Mouse (Mus musculus) left cerebral cortex, postnatal 14 days (tissue): Measurements from ENCODE around the gene AC161166.1. TPM values are rescaled to one million over a fixed set of nuclear protein-coding genes. Genes with fewer than 3 reads are reported as not detected.
"Not testable (repeated sequence)": the region's sequence is repeated elsewhere in the genome, so short reads cannot be mapped to it uniquely, and the experiment has no call there.

ENCODE experiments used
- DNase-seq, 2 experiments: peaks; one replicate each; pipeline ENCODE4 v3.0.0; 2021 to 2022; ENCODE audit warnings: low spot score in 2 of 2, mixed read lengths in 1 of 2
- intact Hi-C: fragments of 180-260 bp; cut with DNase I; formaldehyde crosslinking; loops from one replicate; pipeline ENCODE4 v1.15.1; 2025
- total RNA-seq, 2 experiments: library from RNA; stranded (reverse); gene quantifications; 2 replicates each; pipeline ENCODE4 v1.2.3; 2021

AC161166.1 gene
- total RNA-seq, 2 experiments from 2014 or later: not detected

DNA sequence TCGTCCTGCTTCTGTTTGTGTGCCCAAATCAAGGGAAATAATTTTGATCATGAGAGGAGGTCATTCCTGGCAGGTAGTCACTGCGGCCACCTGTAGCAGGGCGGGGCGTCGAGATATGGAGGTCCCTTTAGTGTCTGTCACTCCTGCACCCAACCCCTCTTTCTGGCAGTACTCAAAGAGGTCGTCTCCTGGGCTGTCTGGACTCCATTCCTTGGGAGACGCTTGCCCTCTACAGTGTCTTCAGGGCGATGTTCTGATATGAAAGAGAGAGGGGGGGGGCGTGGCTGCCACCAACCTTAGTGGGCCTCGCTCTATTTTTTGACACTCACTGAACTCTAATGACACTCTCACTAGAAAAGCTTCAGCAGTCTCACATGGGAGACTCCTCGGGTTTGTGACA, 17.3 kb upstream of the AC161166.1 start:
- no peak for DNase-seq
- intact Hi-C loops: no loop called here

DNA sequence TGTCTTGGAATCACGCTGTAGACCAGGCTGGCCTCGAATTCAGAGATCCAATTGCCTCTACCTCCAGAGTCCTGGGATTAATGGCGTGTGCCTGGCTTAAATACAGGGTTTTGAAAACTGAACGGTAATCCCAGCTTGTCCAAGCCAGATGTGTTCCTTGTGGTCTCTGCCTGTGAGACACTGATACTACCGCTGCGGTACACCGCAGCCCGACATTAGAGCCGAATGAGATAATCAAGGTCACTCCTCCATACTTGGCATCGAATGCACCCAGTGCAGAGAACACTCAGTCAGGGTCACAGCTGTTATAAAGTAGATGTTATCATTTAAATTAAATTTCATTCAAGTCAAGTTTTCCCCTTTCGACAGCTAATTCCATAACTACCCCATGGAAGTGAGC, 16.6 kb upstream of the AC161166.1 start:
- no peak for DNase-seq
- intact Hi-C loops: no loop called here

DNA sequence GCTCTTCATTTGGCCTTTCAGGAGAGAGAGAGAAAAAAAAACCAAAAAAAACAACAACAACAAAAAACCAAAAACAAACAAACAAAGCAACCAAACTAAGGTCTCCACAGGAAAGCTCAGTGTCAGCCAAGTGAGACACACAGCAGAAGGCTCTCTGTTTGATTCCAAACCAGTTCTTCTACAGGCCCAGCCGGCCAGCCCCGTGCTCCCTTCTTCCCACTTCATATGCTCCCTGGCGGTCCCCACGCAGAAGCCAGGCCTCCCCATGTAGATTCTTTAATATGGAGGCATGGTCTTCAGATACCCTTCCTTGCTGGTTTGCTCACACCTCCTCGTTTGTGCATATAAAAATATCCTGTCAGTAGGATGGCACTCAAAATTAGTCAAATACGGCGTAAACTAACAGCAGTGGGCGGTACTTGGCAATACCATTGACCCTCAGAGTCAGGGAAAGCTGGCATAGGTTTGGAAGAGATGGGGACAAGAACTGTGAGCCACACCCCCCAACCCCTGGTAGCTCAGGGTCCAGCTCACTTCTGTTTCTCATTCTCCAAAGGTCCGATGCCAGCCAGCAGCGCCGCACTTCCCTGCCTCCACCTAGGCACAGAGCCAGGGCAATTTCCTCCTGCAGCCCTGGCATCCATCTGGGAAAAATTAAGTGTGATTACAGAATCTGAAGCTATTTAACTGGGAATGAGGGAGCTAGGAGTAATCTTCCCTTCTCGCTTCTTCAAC, 13.6 kb upstream of the AC161166.1 start:
- no peak for DNase-seq
- intact Hi-C loops: no loop called here

DNA sequence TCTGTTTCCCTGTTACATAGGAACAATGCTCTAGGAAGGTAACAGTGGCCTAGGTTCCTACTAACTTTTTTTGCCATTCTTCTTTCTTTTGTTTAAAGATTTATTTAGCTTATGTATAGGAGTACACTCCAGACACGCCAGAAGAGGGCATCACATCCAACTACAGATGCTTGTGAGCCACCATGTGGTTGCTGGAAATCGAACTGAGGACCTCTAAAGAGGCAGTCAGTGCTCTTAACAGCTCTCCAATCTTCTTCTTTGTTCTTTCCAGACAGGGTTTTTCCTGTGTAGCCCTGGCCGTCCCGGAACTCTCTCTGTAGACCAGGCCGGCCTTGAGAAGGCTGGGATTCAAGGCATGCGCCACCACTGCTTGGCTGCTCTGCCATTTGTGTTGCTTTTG, 12.7 kb upstream of the AC161166.1 start:
- DNase-seq: no peak
- intact Hi-C loops: no loop called here

DNA sequence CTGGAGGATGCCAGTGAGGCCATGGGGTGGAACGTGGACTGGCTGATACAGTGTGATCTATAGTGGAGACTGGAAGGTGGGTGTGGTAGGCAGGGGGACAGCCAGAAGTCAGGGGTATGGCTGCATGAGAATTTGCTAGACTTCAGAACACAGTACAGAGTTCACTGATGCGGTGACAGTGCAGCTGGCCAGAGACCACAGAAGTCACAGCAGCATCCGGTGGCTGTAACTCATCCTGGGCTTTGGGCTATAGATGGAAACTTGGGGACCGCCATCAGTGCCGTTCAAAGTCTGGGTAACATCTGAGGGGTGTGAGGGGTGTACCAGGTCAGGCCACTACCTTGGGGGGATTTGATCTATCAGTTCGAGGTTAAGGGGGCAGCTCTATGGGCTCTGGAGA, 11.5 kb upstream of the AC161166.1 start:
- DNase-seq: no peak
- intact Hi-C loops: no loop called here

DNA sequence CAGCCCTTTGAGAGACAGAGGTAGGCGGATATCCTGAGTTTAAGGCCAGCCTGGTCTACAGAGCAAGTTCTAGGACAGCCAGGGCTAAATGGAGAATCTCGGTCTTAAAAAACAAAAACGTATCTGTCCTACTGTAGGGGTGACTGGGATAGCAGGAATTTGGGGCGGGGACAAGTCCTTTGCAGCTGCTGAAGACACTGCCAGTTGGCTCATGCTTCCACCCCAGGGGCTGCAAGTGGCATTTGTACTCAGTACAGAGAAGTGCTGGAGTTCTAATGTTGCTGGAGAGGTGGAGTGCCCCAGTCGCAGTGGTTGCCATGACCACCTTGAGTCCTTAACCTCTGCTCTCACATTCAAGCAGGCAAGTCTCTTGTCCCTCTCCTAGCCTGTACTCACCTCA, 10.6 kb upstream of the AC161166.1 start:
- DNase-seq: no peak
- intact Hi-C loops: no loop called here

DNA sequence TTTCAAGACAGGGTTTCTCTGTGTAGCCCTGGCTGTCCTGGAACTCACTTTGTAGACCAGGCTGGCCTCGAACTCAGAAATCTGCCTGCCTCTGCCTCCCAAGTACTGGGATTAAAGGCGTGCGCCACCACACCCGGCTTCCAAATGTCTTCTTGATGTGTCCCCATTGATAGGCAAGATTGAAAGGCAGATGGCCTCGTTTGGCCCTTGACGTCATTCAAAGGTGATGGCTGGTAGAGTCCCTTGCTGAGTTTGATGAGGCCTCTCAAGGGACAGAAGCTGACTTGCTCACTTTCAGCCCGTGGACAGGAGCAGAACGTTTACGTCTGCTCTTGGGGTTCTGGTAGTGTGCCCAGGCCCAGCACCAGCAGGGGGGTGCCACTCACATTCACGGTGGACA, 7.8 kb upstream of the AC161166.1 start:
- DNase-seq, intact Hi-C loops: not testable (repeated sequence)

DNA sequence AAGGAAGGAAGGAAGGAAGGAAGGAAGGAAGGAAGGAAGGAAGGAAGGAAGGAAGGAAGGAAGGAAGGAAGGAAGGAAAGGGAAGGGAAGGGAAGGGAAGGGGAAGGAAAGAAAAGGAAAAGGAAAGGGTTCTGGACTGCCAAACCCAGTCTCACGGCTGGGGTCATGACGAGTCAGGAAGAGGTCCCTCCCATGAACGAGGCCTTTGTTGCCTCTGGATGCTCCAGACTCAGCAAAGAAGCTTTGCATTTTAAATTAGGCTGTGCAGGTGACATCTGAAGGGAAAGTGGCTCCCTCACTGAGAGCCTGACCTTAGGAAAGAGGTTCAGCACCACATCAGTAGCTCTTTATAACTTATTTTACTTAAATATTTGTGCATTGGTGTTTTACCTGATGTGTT, 6.9 kb upstream of the AC161166.1 start:
- intact Hi-C loops: no loop called here
- no peak for DNase-seq

DNA sequence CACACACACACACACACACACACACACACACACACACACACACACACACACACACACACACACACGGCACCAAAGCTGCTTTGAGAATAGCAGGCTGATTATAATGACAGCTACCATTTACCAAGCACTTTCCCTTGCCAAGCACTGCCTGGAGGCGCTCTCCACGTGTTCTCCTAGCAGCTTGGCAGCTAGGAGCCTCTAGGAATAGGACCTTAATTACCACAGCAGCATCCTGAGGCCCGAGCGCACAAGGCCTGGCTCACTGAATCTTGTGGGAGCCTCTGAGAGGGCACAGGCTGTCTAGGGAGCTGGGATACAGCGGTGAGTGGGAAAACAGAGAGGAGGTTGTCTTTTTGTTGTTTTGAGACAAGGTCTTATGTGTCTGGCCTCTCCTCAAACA, 5.4 kb upstream of the AC161166.1 start:
- DNase-seq: peak; percentile 54 to 93
- intact Hi-C loops: no loop called here

DNA sequence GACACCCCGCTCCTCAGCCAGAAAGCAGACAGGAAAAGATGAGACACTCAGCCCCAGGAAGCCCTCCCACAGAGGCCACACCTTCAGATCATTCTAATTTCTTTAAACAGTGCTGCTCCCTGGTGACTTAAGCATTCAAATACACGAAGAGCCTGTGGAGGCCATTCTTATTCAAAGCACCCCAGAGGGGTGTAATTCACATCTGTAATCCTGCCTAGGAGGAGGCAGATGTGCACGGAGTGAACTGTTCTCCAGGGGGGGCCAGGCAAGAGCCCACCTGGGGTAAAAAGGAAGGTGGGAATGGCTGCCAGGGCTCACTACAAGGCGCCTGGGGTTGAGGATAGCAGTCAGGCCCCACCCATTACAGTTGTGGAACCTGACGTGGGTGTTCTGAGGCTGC, 4.8 kb upstream of the AC161166.1 start:
- intact Hi-C loops: no loop called here
- no peak for DNase-seq

DNA sequence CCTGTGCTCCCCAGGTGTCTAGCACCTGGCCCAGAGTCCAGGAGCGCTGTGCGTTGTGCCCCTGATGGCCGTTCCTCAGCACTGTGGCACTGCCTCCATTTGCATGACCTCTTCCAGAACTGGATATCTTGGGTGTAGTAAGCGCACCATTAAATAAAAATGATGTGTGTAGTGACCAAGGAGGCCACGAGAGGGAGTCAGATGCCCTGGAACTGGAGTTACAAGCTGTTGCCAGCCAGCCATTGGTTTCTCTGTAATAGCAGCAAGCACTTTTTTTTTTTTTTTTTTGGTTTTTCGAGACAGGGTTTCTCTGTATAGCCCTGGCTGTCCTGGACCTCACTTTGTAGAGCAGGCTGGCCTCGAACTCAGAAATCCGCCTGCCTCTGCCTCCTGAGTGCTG, 4.1 kb upstream of the AC161166.1 start:
- intact Hi-C loops: not testable (repeated sequence)
- DNase-seq: peak; percentile 61 to 89

DNA sequence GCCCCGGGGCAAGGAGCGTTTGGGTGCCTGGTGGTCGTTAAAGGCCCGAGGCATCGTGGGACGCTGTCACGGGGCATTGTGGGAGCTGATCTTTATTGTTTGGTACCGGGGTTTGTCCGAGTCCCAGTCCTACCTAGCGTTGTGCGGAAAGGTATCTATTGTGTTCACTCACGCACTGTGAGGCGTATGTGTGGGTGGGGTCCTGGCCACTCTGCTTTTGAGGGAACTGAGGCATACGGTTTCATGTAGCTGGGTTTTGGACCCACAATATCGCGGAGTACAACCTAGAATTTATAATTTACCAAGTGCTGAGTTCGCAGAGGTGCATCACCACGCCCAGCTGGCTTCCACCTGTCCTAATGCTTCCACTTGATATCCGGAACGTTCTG, 4.5 kb downstream of the AC161166.1 start:
- intact Hi-C loops: no loop called here
- no peak for DNase-seq

DNA sequence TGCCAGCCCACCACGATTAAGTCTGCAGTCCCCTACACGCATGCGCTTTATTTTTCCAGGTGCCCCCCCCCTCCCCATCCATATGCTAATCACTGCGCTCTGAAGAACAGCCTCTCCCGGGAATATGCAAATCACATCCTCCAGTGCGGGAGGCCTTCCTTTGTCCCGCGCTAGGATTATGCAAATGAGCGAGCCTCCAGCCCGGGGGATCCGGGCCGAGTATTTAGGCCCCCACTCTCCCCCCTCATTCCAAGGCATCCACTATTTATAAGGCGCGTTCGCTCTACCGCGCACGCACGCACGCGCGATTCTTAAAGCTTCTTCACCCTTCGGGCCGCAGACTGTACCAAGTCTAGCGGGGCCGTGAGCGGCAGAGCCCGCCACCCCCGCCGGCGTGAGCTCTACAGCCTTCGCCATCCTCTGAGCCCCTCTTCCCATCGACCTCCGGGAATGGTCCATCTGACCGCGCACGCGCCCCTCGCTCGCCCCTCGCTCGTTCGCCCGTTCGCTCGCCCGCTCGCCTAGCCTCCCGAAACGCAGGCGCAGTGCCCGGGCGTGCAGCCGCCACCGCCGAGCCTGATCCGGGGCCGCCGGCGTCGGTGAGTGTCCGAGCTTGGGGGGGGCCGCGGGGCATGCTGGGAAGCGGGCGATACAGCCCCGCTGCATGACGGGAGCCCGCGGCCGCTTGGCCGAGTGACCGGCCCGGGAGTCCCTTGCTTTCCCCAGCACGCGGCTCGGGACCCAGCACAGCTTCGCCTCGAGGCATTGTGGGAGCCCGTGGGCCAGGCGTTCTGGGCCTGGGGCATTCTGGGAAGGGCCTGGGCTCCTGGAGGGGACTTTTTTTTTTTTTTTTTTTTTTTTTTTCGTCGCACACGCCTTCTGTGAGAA, 5.2 kb downstream of the AC161166.1 start, which contains the start of gene Zfp428:
Gene Zfp428 (plus strand): TSS at position 169 of the 888 bp plus-strand sequence.
- peak; percentile 82 to 88 for DNase-seq
- intact Hi-C loops: no loop called here

DNA sequence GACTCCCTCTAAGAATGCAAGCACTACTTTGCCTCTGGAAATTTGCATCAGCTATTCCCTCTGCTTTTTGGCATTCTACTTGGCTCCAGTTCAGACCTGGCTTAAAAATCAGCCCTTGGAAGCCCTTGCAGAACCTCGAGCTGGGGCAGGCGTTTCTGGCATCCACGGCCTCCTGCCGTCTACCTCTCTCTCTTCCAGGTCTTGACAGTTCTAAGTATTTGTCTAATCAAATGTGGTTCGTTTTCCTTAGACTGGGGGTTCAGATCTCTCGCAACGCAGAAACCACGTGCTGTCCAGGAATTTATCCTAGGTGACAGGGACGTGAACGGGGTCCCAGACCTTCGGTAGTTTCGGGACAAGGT, 5.8 kb downstream of the AC161166.1 start:
- intact Hi-C loops: no loop called here
- peak; percentile 55 to 77 for DNase-seq

DNA sequence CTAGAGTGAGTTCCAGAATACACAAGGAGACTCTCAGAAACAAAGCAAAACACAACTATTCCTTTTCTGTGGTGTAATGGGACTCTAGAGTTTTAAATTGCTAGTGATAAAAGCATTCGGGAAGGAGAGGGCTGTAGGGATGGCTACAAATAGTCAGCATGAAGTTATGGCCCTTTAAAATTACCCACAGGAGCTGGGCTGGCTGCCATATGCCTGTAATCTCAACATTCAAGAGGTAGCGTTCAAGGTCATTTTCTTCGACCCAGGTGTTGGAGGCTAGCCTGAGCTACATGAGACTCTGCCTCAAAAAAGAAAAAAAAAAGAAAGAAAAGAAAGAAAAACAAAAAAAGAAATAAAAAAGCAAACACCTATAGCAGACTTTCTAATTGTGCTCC, 6.2 kb downstream of the AC161166.1 start:
- intact Hi-C loops: no loop called here
- DNase-seq: no peak

DNA sequence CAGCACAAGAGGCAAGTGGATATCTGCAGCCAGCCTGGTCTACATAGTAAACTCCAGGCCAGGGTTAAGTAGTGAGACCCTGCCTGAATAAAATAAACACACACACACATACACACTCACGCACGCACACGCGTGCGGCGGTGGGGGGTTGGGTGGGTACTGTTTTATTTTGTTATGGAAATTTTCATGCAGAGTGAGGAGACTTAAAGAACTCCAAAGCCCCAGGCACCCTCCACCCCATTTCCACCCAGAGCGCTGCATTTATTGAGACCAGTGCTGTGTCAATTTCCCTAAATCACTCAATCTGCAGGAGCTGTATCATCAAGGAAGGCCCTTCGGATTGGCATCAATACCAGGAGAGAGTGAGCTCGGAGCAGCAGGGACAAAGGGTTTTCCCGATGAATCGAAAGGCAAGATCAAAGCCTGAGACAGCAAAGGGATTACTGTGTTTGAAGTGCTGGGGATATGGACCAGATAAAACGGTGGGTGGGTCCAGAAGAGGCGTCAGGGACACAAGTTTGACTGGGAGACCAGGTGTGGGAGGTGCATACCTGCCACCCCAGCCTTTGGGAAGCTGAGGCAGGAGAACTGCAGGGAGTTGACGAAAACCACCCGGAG, 6.7 kb downstream of the AC161166.1 start:
- intact Hi-C loops: no loop called here
- no peak for DNase-seq

DNA sequence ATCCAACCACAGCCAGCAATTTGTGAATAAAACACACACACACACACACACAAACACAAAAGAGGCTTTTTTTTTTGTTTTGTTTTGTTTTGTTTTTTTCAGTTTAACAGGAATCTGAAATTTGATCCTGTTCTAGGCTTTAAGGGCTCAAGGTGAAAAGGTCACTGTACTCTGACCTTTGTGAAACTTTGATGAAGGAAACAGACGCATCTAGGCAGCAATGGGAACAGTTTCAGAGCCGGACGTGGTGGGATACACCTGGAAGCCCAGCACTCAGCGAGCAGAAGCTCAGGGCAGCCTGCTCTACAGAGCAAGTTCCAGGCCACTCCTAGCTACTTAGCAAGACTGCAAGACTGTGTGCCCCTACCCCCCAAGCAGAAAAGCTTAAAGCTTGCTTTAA, 7.4 kb downstream of the AC161166.1 start:
- intact Hi-C loops: no loop called here
- DNase-seq: no peak

DNA sequence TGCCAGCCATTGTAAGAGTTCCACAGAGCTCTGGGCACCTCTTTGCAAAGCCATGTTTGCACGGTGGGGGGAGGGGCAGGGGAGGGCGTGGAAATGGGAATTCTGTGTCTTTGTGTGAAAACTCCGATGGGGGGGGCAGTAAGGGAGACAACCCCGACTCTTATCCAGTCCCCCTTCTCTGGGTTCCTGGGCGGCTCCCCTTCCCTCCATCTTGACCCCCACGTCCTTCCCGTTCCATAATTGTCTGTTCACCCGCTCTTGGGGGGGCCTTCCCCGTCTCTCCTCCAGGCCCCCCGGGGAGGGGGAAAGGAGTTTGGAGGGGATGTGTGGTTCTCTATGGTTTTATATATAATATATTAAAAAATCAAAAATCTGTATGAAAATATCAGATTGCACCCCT, 8.3 kb downstream of the AC161166.1 start:
- intact Hi-C loops: no loop called here
- DNase-seq: no peak

DNA sequence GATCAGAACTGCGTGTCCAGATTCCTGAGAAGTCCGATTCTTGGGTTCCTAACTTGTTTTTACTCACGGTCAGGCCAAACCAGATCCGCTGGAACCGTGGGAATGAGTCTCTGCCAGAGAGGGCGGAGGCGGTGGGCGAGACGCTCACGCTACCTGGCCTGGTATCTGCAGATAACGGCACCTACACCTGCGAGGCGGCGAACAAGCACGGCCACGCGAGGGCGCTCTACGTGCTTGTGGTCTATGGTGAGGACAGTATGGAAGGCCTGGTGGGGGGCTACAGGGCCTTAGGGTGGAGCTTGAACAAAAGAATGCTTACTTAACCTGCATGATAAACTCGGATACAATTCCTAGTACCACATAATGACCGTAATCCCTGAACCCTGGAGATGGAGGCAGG, 10.8 kb downstream of the AC161166.1 start:
- intact Hi-C loops: no loop called here
- peak in 1 of 2 experiments; percentile 52 for DNase-seq

DNA sequence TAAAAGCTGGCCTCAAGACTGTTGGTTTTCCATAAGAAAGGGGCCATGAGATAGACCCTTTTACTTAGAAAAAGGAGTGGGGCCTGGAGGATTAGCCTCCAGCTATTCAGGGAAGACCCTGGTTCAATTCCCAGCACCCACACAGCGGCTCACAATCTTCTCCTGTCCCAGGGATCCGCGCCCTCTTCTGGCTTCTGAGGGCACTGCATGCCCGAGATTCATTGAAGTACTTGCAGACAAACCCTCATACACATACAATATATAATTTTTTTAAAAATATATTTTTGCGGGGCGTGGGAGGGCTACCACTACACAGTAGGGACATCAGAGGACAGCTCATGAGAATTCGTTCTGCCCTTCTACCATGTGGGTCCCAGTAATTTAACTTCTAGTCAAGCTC, 11.3 kb downstream of the AC161166.1 start:
- intact Hi-C loops: no loop called here
- DNase-seq: peak; percentile 57 to 73
